In genomic region chr9:69087325-69087724, GRCm38 (mm10) we compare ENCODE assay signal across 23 mouse cellular contexts.
A peak's percentile ranks its signal among the peaks of the same experiment; 100 is the strongest.
DNase-seq lines count a peak whose midpoint lies in the region; ATAC-seq lines count a peak whose summit lies in the region.
"Had no signal": no experiment of that assay in that cellular context is flagged by ENCODE, and none has a peak within 500 bp of the region (broad histone marks: within the 10 kb centered on the region; RNA-seq: fewer than 3 reads in every experiment).

No protein-coding gene starts in this region.

- no peak overlapping the region for H3K9ac ChIP-seq in liver, embryonic 12.5 days
- H3K9ac ChIP-seq in liver, embryonic 16.5 days (ENCODE audit: low read depth, low read length): no peak overlapping the region
- H3K9ac ChIP-seq in hindbrain, embryonic 14.5 days: no peak overlapping the region
- H3K9ac ChIP-seq: embryonic facial prominence, embryonic 13.5 days; hindbrain, embryonic 15.5 days had no signal

- H3K36me3 ChIP-seq in liver, embryonic 12.5 days: no peaks in the 10 kb centered on the region
- no peaks in the 10 kb centered on the region for H3K36me3 ChIP-seq in liver, embryonic 16.5 days (ENCODE audit: control insufficient read depth, insufficient read depth)
- H3K36me3 ChIP-seq in hindbrain, embryonic 14.5 days (replicated peaks; ENCODE audit: control insufficient read depth, insufficient read depth): no peaks in the 10 kb centered on the region
- H3K36me3 ChIP-seq: embryonic facial prominence, embryonic 13.5 days; forebrain, embryonic 10.5 days; heart, embryonic 10.5 days; hindbrain, embryonic 15.5 days had no signal

- no peaks in the 10 kb centered on the region for H3K9me3 ChIP-seq in liver, embryonic 12.5 days (replicated peaks)
- no peaks in the 10 kb centered on the region for H3K9me3 ChIP-seq in liver, embryonic 16.5 days (replicated peaks; ENCODE audit: control insufficient read depth, low read length)
- no peaks in the 10 kb centered on the region for H3K9me3 ChIP-seq in hindbrain, embryonic 14.5 days (ENCODE audit: control insufficient read depth, low read length)
- H3K9me3 ChIP-seq: embryonic facial prominence, embryonic 13.5 days; forebrain, embryonic 10.5 days; heart, embryonic 10.5 days; hindbrain, embryonic 15.5 days had no signal

- ATAC-seq in common myeloid progenitor, adult 5-6 weeks (replicated peaks; ENCODE audit: low read depth, poor library complexity, severe bottlenecking): peak; percentile 88
- ATAC-seq in erythroid progenitor cell, adult 5-6 weeks (replicated peaks; ENCODE audit: low FRiP score, poor library complexity, severe bottlenecking): peak; percentile 63; the same call in 1 of the 2 replicates
- peak; percentile 98 for ATAC-seq in liver, embryonic 12.5 days
- ATAC-seq in liver, embryonic 16.5 days (ENCODE audit: low read depth): peak; percentile 99
- ATAC-seq in hindbrain, embryonic 14.5 days (ENCODE audit: low FRiP score): no peak
- ATAC-seq: activated CD4-positive, CD25-positive, alpha-beta regulatory T cell, adult 4 months; forebrain, embryonic 14.5 days; Patski had no signal

- 19% methylated on average over 1 of the region's 1 CpGs for WGBS in liver, embryonic 12.5 days (ENCODE audit: insufficient replicate concordance)
- WGBS in liver, embryonic 16.5 days (ENCODE audit: insufficient replicate concordance): 25% methylated on average over 1 of the region's 1 CpGs
- WGBS in hindbrain, embryonic 14.5 days: 97% methylated on average over 1 of the region's 1 CpGs

- H3K4me2 ChIP-seq in liver, embryonic 12.5 days: peak overlapping the region; percentile 40
- H3K4me2 ChIP-seq in liver, embryonic 16.5 days (ENCODE audit: low read depth, low read length): peak overlapping the region; percentile 15; the same call in 1 of the 2 replicates
- no peak overlapping the region for H3K4me2 ChIP-seq in hindbrain, embryonic 14.5 days (replicated peaks)
- H3K4me2 ChIP-seq: embryonic facial prominence, embryonic 13.5 days; hindbrain, embryonic 15.5 days had no signal

- peaks cover 50% of the 10 kb centered on the region for H3K4me1 ChIP-seq in liver, embryonic 12.5 days
- H3K4me1 ChIP-seq in liver, embryonic 16.5 days (ENCODE audit: control insufficient read depth, low read depth, low read length): peaks cover 24% of the 10 kb centered on the region
- peaks cover 26% of the 10 kb centered on the region for H3K4me1 ChIP-seq in hindbrain, embryonic 14.5 days (replicated peaks; ENCODE audit: control insufficient read depth, insufficient read depth, low read length)

- no peak for DNase-seq in testis, postnatal 14 days (ENCODE audit: low spot score)
- no peak for DNase-seq in right cerebral cortex, postnatal 4 days
- no peak for DNase-seq in urinary bladder, postnatal 25 days (ENCODE audit: low spot score)
- DNase-seq in hindbrain, embryonic 14.5 days (ENCODE audit: low spot score): no peak
- DNase-seq: adrenal gland, postnatal 14 days; cerebellum, adult 2 months; cerebellum, postnatal 14 days; gastrocnemius, adult 2 months; gastrocnemius, postnatal 25 days; heart, postnatal 10 days; heart, postnatal 4 days had no signal

- no peak overlapping the region for H3K4me3 ChIP-seq in liver, embryonic 12.5 days
- H3K4me3 ChIP-seq in liver, embryonic 16.5 days (ENCODE audit: low read depth, low read length): no peak overlapping the region
- H3K4me3 ChIP-seq in hindbrain, embryonic 14.5 days (replicated peaks; ENCODE audit: low read length): no peak overlapping the region
- H3K4me3 ChIP-seq: embryonic facial prominence, embryonic 13.5 days; forebrain, embryonic 10.5 days; gastrocnemius, adult 2 months; heart, embryonic 10.5 days; hindbrain, embryonic 15.5 days had no signal

- 0 out of 2 replicates have a peak, but pooled peaks cover 5% of the 10 kb centered on the region for H3K27me3 ChIP-seq in liver, embryonic 12.5 days (replicated peaks)
- H3K27me3 ChIP-seq in liver, embryonic 16.5 days (ENCODE audit: control insufficient read depth, insufficient read depth, low read depth, low read length): no peaks in the 10 kb centered on the region
- H3K27me3 ChIP-seq in hindbrain, embryonic 14.5 days (ENCODE audit: control insufficient read depth, insufficient read depth, low read length): 0 out of 2 replicates have a peak, but pooled peaks cover under 1% of the 10 kb centered on the region
- H3K27me3 ChIP-seq: CH12.LX; embryonic facial prominence, embryonic 13.5 days; hindbrain, embryonic 15.5 days; Patski had no signal

- peak overlapping the region; percentile 85 for H3K27ac ChIP-seq in liver, embryonic 12.5 days
- H3K27ac ChIP-seq in liver, embryonic 16.5 days (ENCODE audit: low read length): peak overlapping the region; percentile 72
- H3K27ac ChIP-seq in hindbrain, embryonic 14.5 days: no peak overlapping the region
- H3K27ac ChIP-seq: embryonic facial prominence, embryonic 13.5 days; forebrain, embryonic 10.5 days; gastrocnemius, adult 2 months; heart, embryonic 10.5 days; hindbrain, embryonic 15.5 days had no signal
